Mouse (Mus musculus) embryonic facial prominence, embryonic 14.5 days (tissue): ENCODE results near the gene Cd99l2. TPM values are rescaled to one million over a fixed set of nuclear protein-coding genes. Genes with fewer than 3 reads are reported as not detected.
A peak's percentile ranks its signal among the peaks of the same experiment; 100 is the strongest.

Source experiments
- ATAC-seq: fragments of 200-750 bp; cut with Nextera tagmentation; 2 replicates; pipeline ENCODE4 v1.8.0; 2017; ENCODE audit warnings: low read depth, moderate number of reproducible peaks, moderate TSS enrichment
- DNase-seq: peaks from one replicate; pipeline ENCODE4 v3.0.0-alpha.2; 2015; ENCODE audit warnings: low spot score
- H3K27ac ChIP-seq: fragments of 300-500 bp; sonication (generic); replicated peaks from 2 replicates; pipeline ENCODE4 v1.5.1; 2014; ENCODE audit warnings: low read depth, mild to moderate bottlenecking, low read length, moderate library complexity
- H3K27me3 ChIP-seq: fragments of 300-500 bp; sonication (generic); replicated peaks from 2 replicates; pipeline ENCODE4 v1.6.1; 2014; ENCODE audit warnings: low read length; ENCODE audit not compliant: control insufficient read depth, insufficient read depth
- H3K36me3 ChIP-seq: fragments of 300-500 bp; sonication (generic); 2 replicates; pipeline ENCODE4 v1.6.1; 2014; ENCODE audit warnings: low read length, mixed read lengths; ENCODE audit not compliant: control insufficient read depth, insufficient read depth
- H3K4me1 ChIP-seq: fragments of 300-500 bp; sonication (generic); 2 replicates; pipeline ENCODE4 v1.6.1; 2014; ENCODE audit warnings: antibody characterized with exemption, low read length; ENCODE audit not compliant: control insufficient read depth, insufficient read depth
- H3K4me2 ChIP-seq: fragments of 300-500 bp; sonication (generic); 2 replicates; pipeline ENCODE4 v1.6.1; 2014; ENCODE audit warnings: low read depth, mild to moderate bottlenecking, low read length, moderate library complexity, mixed read lengths
- H3K4me3 ChIP-seq: fragments of 300-500 bp; sonication (generic); 2 replicates; pipeline ENCODE4 v1.5.1; 2014; ENCODE audit warnings: low read depth, mild to moderate bottlenecking, low read length
- H3K9ac ChIP-seq: fragments of 300-500 bp; sonication (generic); 2 replicates; pipeline ENCODE4 v1.6.1; 2014; ENCODE audit warnings: low read depth, mild to moderate bottlenecking, low read length, moderate library complexity, mixed read lengths
- H3K9me3 ChIP-seq: fragments of 300-500 bp; sonication (generic); 2 replicates; pipeline ENCODE4 v1.6.1; 2016; ENCODE audit warnings: low read length; ENCODE audit not compliant: control insufficient read depth
- WGBS: fragments of 180-500 bp; shearing (Covaris S2); extraction: QIAGEN DNeasy Blood & Tissue Kit; methylation state at CpG from one replicate; pipeline ENCODE4 v1.1.7; 2014; 5-methylcytosine and 5-hydroxymethylcytosine counted together
- polyA plus RNA-seq: library from polyadenylated mRNA; unstranded; fragments of >200 nt; fragmentation: Nextera tagmentation; extraction: Ambion mirVana; gene quantifications from 2 replicates; pipeline ENCODE4 v1.2.1, GENCODE M21; 2014

Gene Cd99l2
- 27.6 and 31.2 TPM in 2 replicates for polyA plus RNA-seq

DNA sequence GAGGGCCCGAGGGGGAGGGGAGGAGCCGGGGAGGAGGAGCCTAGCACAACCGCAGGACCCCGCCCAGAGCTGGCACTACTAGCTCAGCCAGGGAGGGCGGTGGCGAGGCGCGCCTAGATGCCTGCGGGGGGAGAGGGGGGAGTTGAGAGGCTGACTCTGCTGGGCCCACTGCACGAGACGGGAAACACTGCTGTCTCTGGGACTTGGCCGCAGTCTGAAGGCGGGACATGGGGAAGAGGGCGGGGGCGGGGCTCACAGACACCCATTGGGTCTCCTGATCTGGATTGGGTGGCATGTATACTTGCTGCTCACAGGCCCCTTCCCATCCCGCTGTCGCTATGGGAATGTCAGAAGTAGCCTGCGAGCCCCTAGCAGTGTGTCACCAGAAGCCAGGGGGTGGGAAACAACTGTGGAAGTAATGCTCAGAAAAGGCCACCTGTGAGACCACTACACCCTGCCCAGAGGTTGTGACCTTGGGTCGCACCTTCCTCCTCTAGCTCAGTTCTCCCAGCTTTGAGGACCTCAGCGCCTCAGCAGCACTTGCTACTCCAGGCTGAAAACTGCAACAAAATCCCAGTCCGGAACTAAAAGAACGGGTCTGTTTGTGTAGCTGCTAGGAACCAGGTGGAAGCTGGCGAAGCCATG is at the start of gene Cd99l2:
Gene Cd99l2, minus strand, starts transcription at position 216 of the 645 bp plus-strand sequence.
- no peaks in the 10 kb centered on the region for H3K36me3 ChIP-seq
- peak within 1 kb of the TSS; percentile 68 for H3K9ac ChIP-seq
- ATAC-seq (peak; percentile 97), DNase-seq (peak; percentile 95)
- peak within 1 kb of the TSS; percentile 89 for H3K27ac ChIP-seq
- H3K4me1 ChIP-seq, result 0 out of 2 replicates have a peak, but pooled peaks cover 5% of the 10 kb centered on the region
- peak within 1 kb of the TSS; percentile 56 for H3K4me3 ChIP-seq
- peak within 1 kb of the TSS; percentile 67 for H3K4me2 ChIP-seq
- WGBS, result 23% methylated on average over 5 of the region's 23 CpGs
- no peaks in the 10 kb centered on the region; the same call in 1 of the 2 replicates for H3K27me3 ChIP-seq
- no peaks in the 10 kb centered on the region for H3K9me3 ChIP-seq

DNA sequence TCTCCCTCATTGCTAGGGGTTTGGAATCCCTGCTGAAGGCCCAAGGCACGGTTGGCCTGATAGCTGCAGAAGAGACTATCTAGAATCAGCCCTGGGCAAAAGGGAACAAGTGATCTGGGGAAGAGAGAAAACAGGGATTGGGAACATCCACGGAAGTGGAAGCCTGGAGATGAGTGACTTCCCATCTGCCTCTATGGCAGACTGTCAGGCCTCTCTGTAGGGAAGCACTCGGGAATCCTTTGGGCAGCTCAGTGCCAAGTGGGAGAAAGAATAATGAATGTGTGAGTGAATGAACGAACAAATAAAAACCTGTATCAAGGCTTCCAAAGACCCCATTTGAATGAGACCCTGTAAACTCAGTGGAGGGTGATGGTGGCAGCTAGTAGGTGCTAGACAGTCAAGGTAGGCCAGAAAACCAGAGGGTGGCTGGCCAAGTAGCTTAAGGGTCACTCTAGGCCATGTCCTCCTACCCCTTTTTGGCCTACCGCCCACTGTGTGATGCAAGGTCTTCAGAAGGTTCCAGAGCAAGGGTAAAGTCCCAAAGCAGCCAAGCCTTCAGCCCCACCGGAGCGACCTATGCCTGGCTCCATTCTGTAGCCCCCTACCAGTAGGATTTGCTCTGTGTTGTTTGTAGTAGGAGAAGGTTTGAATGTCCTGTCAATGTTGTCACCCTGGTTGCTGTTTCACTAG is 48.3 kb upstream of the Cd99l2 start:
- H3K36me3 ChIP-seq, result no peaks in the 10 kb centered on the region
- H3K9me3 ChIP-seq, result no peaks in the 10 kb centered on the region
- 83% methylated on average over 7 of the region's 7 CpGs for WGBS
- H3K4me1 ChIP-seq, result no peaks in the 10 kb centered on the region
- no peak for DNase-seq
- no peak overlapping the region for H3K27ac ChIP-seq
- ATAC-seq, result no peak
- H3K4me2 ChIP-seq, result no peak overlapping the region
- H3K27me3 ChIP-seq, result peaks cover 3% of the 10 kb centered on the region
- H3K9ac ChIP-seq, result no peak overlapping the region
- H3K4me3 ChIP-seq, result no peak overlapping the region

DNA sequence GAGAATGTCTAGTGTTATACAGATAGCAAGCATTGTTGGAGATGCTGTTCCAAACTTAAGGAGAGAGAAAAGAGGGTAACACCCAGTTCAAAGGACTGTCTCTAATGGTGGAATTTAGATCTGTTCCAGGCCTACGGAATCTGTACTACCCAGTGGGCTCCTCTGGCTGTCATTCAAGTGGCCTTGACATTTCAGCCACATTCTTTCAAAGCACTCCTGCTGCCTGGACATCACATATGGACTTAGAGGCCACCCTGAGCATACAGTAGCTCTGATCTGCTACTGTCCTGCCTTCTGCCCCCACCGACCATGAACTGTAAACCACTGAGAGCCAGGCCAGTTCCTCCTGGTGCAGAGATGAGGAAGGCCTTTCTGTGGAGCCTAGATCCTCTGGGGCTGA is 45.1 kb upstream of the Cd99l2 start:
- Histone ChIP-seq H3K9ac (no peak overlapping the region), H3K27ac (no peak overlapping the region), H3K4me2 (no peak overlapping the region), H3K4me1 (no peaks in the 10 kb centered on the region), H3K36me3 (no peaks in the 10 kb centered on the region), H3K27me3 (peaks cover 3% of the 10 kb centered on the region; the same call in 1 of the 2 replicates), H3K4me3 (no peak overlapping the region), H3K9me3 (no peaks in the 10 kb centered on the region)
- no peak for ATAC-seq
- DNase-seq, result no peak
- WGBS, result 66% methylated on average over 2 of the region's 2 CpGs

DNA sequence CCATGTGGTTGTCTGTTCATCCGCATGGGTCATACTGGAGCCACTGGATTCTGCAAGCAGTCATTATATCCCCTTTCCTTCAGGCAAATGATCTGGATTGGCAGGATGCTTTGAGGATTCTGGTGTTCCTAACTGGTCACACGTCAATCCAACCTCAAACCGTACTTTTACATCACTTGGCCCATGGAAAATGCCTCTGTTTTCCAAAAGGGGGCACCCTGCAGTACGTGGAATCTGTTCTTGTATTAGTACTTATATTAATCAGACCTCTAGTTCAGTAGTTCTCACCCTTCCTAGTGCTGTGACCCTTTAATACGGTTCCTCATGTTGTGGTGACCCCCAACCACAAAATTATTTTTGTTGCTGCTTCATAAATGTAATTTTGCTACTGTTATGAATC is 41.5 kb upstream of the Cd99l2 start:
- Histone ChIP-seq H3K9ac (no peak overlapping the region), H3K9me3 (no peaks in the 10 kb centered on the region), H3K4me3 (no peak overlapping the region), H3K27me3 (no peaks in the 10 kb centered on the region), H3K4me1 (no peaks in the 10 kb centered on the region), H3K27ac (no peak overlapping the region), H3K4me2 (no peak overlapping the region), H3K36me3 (no peaks in the 10 kb centered on the region)
- ATAC-seq (no peak), DNase-seq (no peak)
- 78% methylated on average over 5 of the region's 5 CpGs for WGBS

DNA sequence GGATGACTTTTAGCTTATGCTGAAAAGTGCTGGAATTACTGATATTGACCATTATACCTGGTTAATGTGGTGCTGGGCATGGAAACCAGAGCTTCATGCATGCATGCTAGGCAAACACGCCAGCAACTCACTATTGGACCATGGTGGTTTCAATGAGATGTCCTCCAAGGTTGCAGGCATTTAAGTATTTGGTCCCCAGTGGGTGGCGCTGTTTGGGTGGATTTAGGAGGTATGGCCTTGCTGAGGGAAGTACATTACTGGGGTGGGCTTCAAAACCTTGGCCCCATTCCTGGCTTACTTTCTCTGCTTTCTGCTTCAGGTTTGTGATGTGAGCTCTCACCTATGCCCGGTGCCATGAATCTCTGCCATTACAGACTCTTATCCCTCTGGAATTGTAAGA is 40.0 kb upstream of the Cd99l2 start:
- 57% methylated on average over 3 of the region's 3 CpGs for WGBS
- H3K4me1 ChIP-seq, result peaks cover 4% of the 10 kb centered on the region; the same call in 1 of the 2 replicates
- no peak overlapping the region for H3K4me3 ChIP-seq
- H3K36me3 ChIP-seq, result no peaks in the 10 kb centered on the region
- H3K4me2 ChIP-seq, result no peak overlapping the region
- no peak overlapping the region for H3K9ac ChIP-seq
- H3K27ac ChIP-seq, result no peak overlapping the region
- ATAC-seq (no peak), DNase-seq (no peak)
- H3K9me3 ChIP-seq, result no peaks in the 10 kb centered on the region
- no peaks in the 10 kb centered on the region for H3K27me3 ChIP-seq

DNA sequence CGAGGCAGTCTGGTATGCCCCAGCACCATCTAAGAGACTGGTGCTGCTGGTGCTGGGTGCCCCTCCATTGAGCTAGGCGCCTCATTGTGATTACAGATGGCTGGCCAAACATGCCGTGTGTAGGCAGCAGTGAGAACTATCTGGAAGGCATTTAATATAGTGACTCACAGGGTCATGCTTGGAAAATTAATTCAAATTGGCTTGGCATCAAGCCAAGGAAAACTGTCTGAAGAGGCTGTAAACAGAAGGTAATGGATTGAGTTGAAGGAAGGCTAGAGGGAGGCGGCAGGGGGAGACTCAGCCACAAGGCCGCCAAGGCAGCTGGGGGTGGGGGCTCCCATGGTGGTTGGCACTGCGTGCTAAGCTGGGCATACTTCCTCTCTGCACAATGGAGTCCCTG is 36.0 kb upstream of the Cd99l2 start:
- no peak overlapping the region for H3K4me2 ChIP-seq
- peak; percentile 37 for ATAC-seq
- no peaks in the 10 kb centered on the region for H3K9me3 ChIP-seq
- no peak overlapping the region for H3K9ac ChIP-seq
- H3K27me3 ChIP-seq, result no peaks in the 10 kb centered on the region
- WGBS, result 47% methylated on average over 4 of the region's 6 CpGs
- H3K36me3 ChIP-seq, result no peaks in the 10 kb centered on the region
- peaks cover 4% of the 10 kb centered on the region; the same call in 1 of the 2 replicates for H3K4me1 ChIP-seq
- DNase-seq, result peak; percentile 65
- H3K27ac ChIP-seq, result no peak overlapping the region
- no peak overlapping the region for H3K4me3 ChIP-seq

DNA sequence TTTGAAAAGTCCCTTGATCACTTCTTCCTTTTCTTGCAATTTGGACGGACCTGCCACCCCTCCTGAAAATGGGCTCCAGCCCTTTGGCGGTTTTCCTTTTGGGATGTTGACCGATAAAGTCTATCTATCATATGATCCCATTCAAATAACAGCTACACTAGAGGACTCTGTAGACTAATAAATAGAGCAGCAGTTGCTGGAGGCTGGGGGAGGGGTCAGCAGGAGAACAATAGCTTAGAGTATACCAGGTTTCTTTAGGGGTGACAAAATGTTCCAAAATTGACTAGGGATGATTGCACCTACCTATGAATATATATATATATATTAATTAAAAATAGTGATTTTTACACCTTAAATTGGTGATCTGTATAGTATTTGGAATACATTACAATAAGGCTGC is 35.5 kb upstream of the Cd99l2 start:
- Histone ChIP-seq H3K27ac (no peak overlapping the region), H3K4me1 (peaks cover 4% of the 10 kb centered on the region; the same call in 1 of the 2 replicates), H3K9ac (no peak overlapping the region), H3K27me3 (no peaks in the 10 kb centered on the region), H3K9me3 (no peaks in the 10 kb centered on the region), H3K4me3 (no peak overlapping the region), H3K36me3 (no peaks in the 10 kb centered on the region), H3K4me2 (no peak overlapping the region)
- 49% methylated on average over 3 of the region's 3 CpGs for WGBS
- ATAC-seq (no peak), DNase-seq (no peak)

- Histone ChIP-seq H3K9ac (no peak overlapping the region), H3K4me2 (no peak overlapping the region), H3K4me1 (peaks cover 4% of the 10 kb centered on the region; the same call in 1 of the 2 replicates), H3K27ac (no peak overlapping the region), H3K27me3 (no peaks in the 10 kb centered on the region), H3K36me3 (no peaks in the 10 kb centered on the region), H3K9me3 (no peaks in the 10 kb centered on the region), H3K4me3 (no peak overlapping the region)
- ATAC-seq, result no peak
- no peak for DNase-seq
- WGBS, result 67% methylated on average over 1 of the region's 1 CpGs
Measured at GRCm38 (mm10) chrX:71527461-71527860, 34.8 kb upstream of the Cd99l2 start.
